ENCODE assay signal across 11 mouse cellular contexts in the genomic region with DNA sequence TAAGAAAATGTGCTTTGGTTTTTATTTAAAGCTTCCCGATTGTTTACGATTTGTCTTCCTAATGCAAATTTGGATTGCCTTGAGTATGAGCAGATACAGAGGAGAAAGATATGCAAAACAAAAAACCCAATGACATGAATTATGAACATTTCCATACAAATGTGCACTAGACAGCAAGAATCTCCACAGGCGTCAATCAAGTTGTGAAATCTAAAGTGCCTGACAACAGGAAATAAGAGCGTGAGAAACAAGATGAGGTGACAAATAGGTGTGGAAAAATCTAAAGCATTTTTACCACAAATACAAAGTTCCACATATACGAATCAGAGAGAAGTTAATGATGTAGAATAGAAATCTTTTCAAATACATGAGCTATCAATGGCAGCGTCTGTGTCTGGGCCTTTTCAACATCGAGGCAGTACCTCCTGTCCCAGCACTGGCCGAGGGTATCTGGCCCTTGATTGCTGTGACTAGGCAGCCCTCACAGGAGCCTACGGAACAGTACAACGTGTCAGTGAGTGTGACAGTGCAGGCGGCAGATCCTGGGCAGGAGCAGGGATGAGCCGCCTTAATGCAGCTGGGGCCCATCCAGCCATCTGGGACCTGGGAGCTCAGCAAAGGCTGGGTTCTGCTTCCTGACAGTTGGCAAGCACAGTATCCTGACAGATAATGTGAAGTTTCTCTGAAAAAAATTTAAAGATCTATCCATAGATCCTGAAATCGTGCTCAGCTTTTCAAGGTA. TPM values are rescaled to one million over a fixed set of nuclear protein-coding genes. Genes with fewer than 3 reads are reported as not detected.
DNase-seq lines count a peak whose midpoint lies in the region; ATAC-seq and TF ChIP-seq lines count a peak whose summit lies in the region.
"Had no signal": no experiment of that assay in that cellular context is flagged by ENCODE, and none has a peak within 500 bp of the region (broad histone marks: within the 10 kb centered on the region; RNA-seq: fewer than 3 reads in every experiment).

No protein-coding gene starts in this region.

- no peak overlapping the region for H3K4me3 ChIP-seq in forebrain, embryonic 14.5 days (ENCODE audit: low read depth, low read length)
- no peak overlapping the region for H3K4me3 ChIP-seq in forebrain, embryonic 12.5 days (replicated peaks)
- H3K4me3 ChIP-seq in embryonic facial prominence, embryonic 11.5 days (ENCODE audit: low read depth, low read length): no peak overlapping the region
- no peak overlapping the region for H3K4me3 ChIP-seq in layer of hippocampus, adult 2 months
- no peak overlapping the region for H3K4me3 ChIP-seq in lung, postnatal 0 days (ENCODE audit: low read depth, low read length)
- no peak overlapping the region for H3K4me3 ChIP-seq in midbrain, embryonic 16.5 days (ENCODE audit: low read depth, low read length)
- H3K4me3 ChIP-seq: kidney, embryonic 15.5 days had no signal

- H3K36me3 ChIP-seq in forebrain, embryonic 14.5 days (ENCODE audit: control insufficient read depth, insufficient read depth, low read length): no peaks in the 10 kb centered on the region
- H3K36me3 ChIP-seq in forebrain, embryonic 12.5 days (replicated peaks): no peaks in the 10 kb centered on the region
- no peaks in the 10 kb centered on the region for H3K36me3 ChIP-seq in embryonic facial prominence, embryonic 11.5 days (replicated peaks; ENCODE audit: control insufficient read depth, insufficient read depth, low read depth, low read length)
- H3K36me3 ChIP-seq in lung, postnatal 0 days (ENCODE audit: insufficient read depth, low read length): no peaks in the 10 kb centered on the region
- no peaks in the 10 kb centered on the region for H3K36me3 ChIP-seq in midbrain, embryonic 16.5 days (ENCODE audit: control insufficient read depth, insufficient read depth, low read length)
- H3K36me3 ChIP-seq: kidney, embryonic 15.5 days had no signal

- peak; percentile 63 for DNase-seq in forebrain, embryonic 14.5 days (ENCODE audit: low spot score)
- no peak for DNase-seq in embryonic facial prominence, embryonic 11.5 days (ENCODE audit: low spot score)
- peak; percentile 75 to 81 for DNase-seq in layer of hippocampus, adult 2 months (ENCODE audit: low spot score in 2 of 2)
- peak; percentile 24 for DNase-seq in retina, embryonic 14.5 days (ENCODE audit: low spot score)
- no peak for DNase-seq in T-cell, adult 2 months (ENCODE audit: low spot score)
- no peak for DNase-seq in lung, postnatal 0 days (ENCODE audit: low spot score)
- DNase-seq: cerebellum, postnatal 36 days had no signal

- no peaks in the 10 kb centered on the region for H3K27me3 ChIP-seq in forebrain, embryonic 14.5 days (replicated peaks; ENCODE audit: control insufficient read depth, insufficient read depth, low read length)
- H3K27me3 ChIP-seq in forebrain, embryonic 12.5 days: no peaks in the 10 kb centered on the region
- H3K27me3 ChIP-seq in embryonic facial prominence, embryonic 11.5 days (ENCODE audit: control insufficient read depth, insufficient read depth, low read length): no peaks in the 10 kb centered on the region
- no peaks in the 10 kb centered on the region for H3K27me3 ChIP-seq in lung, postnatal 0 days (replicated peaks; ENCODE audit: insufficient read depth, low read length)
- H3K27me3 ChIP-seq in midbrain, embryonic 16.5 days (ENCODE audit: control insufficient read depth, insufficient read depth, low read depth, low read length): no peaks in the 10 kb centered on the region
- H3K27me3 ChIP-seq: kidney, embryonic 15.5 days had no signal

- no peak for TF ChIP-seq EP300 in lung, postnatal 0 days (IDR thresholded peaks at IDR 0.05)

- H3K27ac ChIP-seq in forebrain, embryonic 14.5 days (ENCODE audit: low read depth, low read length): peak overlapping the region; percentile 65
- H3K27ac ChIP-seq in forebrain, embryonic 12.5 days: no peak overlapping the region
- H3K27ac ChIP-seq in embryonic facial prominence, embryonic 11.5 days (replicated peaks; ENCODE audit: low read depth, low read length): 0 out of 2 replicates have a peak overlapping the region, but pooled peaks have one; percentile 13
- peak overlapping the region; percentile 90 for H3K27ac ChIP-seq in layer of hippocampus, adult 2 months
- no peak overlapping the region for H3K27ac ChIP-seq in lung, postnatal 0 days (ENCODE audit: low read length)
- H3K27ac ChIP-seq in midbrain, embryonic 16.5 days (ENCODE audit: low read length): no peak overlapping the region
- H3K27ac ChIP-seq: kidney, embryonic 15.5 days had no signal

- peak; percentile 78; the same call in 1 of the 2 replicates for ATAC-seq in forebrain, embryonic 14.5 days
- no peak for ATAC-seq in forebrain, embryonic 12.5 days (ENCODE audit: low FRiP score)
- no peak for ATAC-seq in embryonic facial prominence, embryonic 11.5 days (replicated peaks; ENCODE audit: insufficient number of reproducible peaks, low FRiP score, low TSS enrichment, low read depth)
- no peak for ATAC-seq in lung, postnatal 0 days
- no peak for ATAC-seq in midbrain, embryonic 16.5 days

- no peak overlapping the region for H3K9ac ChIP-seq in forebrain, embryonic 14.5 days (ENCODE audit: low read length)
- no peak overlapping the region for H3K9ac ChIP-seq in forebrain, embryonic 12.5 days
- no peak overlapping the region for H3K9ac ChIP-seq in embryonic facial prominence, embryonic 11.5 days (replicated peaks; ENCODE audit: low read length)
- H3K9ac ChIP-seq in lung, postnatal 0 days (replicated peaks; ENCODE audit: low read depth): no peak overlapping the region
- H3K9ac ChIP-seq in midbrain, embryonic 16.5 days (ENCODE audit: low read depth, low read length): no peak overlapping the region
- H3K9ac ChIP-seq: kidney, embryonic 15.5 days had no signal

- no peaks in the 10 kb centered on the region for H3K9me3 ChIP-seq in forebrain, embryonic 14.5 days (replicated peaks; ENCODE audit: control insufficient read depth, low read length)
- no peaks in the 10 kb centered on the region for H3K9me3 ChIP-seq in forebrain, embryonic 12.5 days
- H3K9me3 ChIP-seq in embryonic facial prominence, embryonic 11.5 days (replicated peaks; ENCODE audit: control insufficient read depth, low read length): no peaks in the 10 kb centered on the region
- H3K9me3 ChIP-seq in lung, postnatal 0 days (ENCODE audit: low read length): no peaks in the 10 kb centered on the region
- no peaks in the 10 kb centered on the region for H3K9me3 ChIP-seq in midbrain, embryonic 16.5 days (replicated peaks; ENCODE audit: control insufficient read depth, low read length, poor library complexity, severe bottlenecking)
- H3K9me3 ChIP-seq: kidney, embryonic 15.5 days had no signal

- 67% methylated on average over 13 of the region's 13 CpGs for WGBS in forebrain, embryonic 14.5 days
- WGBS in forebrain, embryonic 12.5 days: 75% methylated on average over 13 of the region's 13 CpGs
- WGBS in embryonic facial prominence, embryonic 11.5 days: 68% methylated on average over 13 of the region's 13 CpGs
- WGBS in lung, postnatal 0 days: 60% methylated on average over 13 of the region's 13 CpGs
- 63% methylated on average over 13 of the region's 13 CpGs for WGBS in midbrain, embryonic 16.5 days

- peaks cover 7% of the 10 kb centered on the region for H3K4me1 ChIP-seq in forebrain, embryonic 14.5 days (ENCODE audit: control insufficient read depth, insufficient read depth, low read length)
- peaks cover 9% of the 10 kb centered on the region for H3K4me1 ChIP-seq in forebrain, embryonic 12.5 days
- H3K4me1 ChIP-seq in embryonic facial prominence, embryonic 11.5 days (ENCODE audit: control insufficient read depth, insufficient read depth, low read length): 0 out of 2 replicates have a peak, but pooled peaks cover 2% of the 10 kb centered on the region
- no peaks in the 10 kb centered on the region for H3K4me1 ChIP-seq in lung, postnatal 0 days (ENCODE audit: insufficient read depth, low read depth, low read length)
- H3K4me1 ChIP-seq in midbrain, embryonic 16.5 days (ENCODE audit: control insufficient read depth, insufficient read depth, low read length): peaks cover 4% of the 10 kb centered on the region; the same call in 1 of the 2 replicates
- H3K4me1 ChIP-seq: kidney, embryonic 15.5 days had no signal

- TF ChIP-seq CTCF in layer of hippocampus, adult 2 months (conservative IDR thresholded peaks at IDR 0.05): no peak
- no peak for TF ChIP-seq CTCF in lung, postnatal 0 days (IDR thresholded peaks at IDR 0.05)

- no peak overlapping the region for H3K4me2 ChIP-seq in forebrain, embryonic 14.5 days (ENCODE audit: low read length)
- H3K4me2 ChIP-seq in forebrain, embryonic 12.5 days: no peak overlapping the region
- no peak overlapping the region for H3K4me2 ChIP-seq in embryonic facial prominence, embryonic 11.5 days (ENCODE audit: low read depth, low read length)
- no peak overlapping the region for H3K4me2 ChIP-seq in lung, postnatal 0 days (replicated peaks; ENCODE audit: low read depth, low read length)
- no peak overlapping the region for H3K4me2 ChIP-seq in midbrain, embryonic 16.5 days (ENCODE audit: low read length)
- H3K4me2 ChIP-seq: kidney, embryonic 15.5 days had no signal

RNA-seq across cellular contexts. Expression of gene Cir1, which starts 34.0 kb away (rescaled TPM):
- polyA plus RNA-seq in forebrain, embryonic 14.5 days (2014; fragmentation: Nextera tagmentation; extraction: Ambion mirVana): 23.4 and 25.9 TPM in 2 replicates
- polyA plus RNA-seq in forebrain, embryonic 12.5 days (2016; fragmentation: Nextera tagmentation; extraction: Ambion mirVana): 24.0 and 26.1 TPM in 2 replicates
- 26.8 and 28.1 TPM in 2 replicates for polyA plus RNA-seq in embryonic facial prominence, embryonic 11.5 days (2014; fragmentation: Nextera tagmentation; extraction: Ambion mirVana)
- total RNA-seq in layer of hippocampus, adult 2 months (2021): 10 to 100 TPM; 31.6 to 32.6 TPM
- 38.9 and 39.3 TPM in 2 replicates for polyA plus RNA-seq in lung, postnatal 0 days (2015; fragmentation: Nextera tagmentation; extraction: Ambion mirVana)
- polyA plus RNA-seq in midbrain, embryonic 16.5 days (2015; fragmentation: Nextera tagmentation; extraction: Ambion mirVana): 25.5 and 26.6 TPM in 2 replicates

RNA-seq across cellular contexts. Expression of gene Scrn3, which starts 34.1 kb away (rescaled TPM):
- polyA plus RNA-seq in forebrain, embryonic 14.5 days (2014; fragmentation: Nextera tagmentation; extraction: Ambion mirVana): 6.2 and 7.2 TPM in 2 replicates
- 10.9 and 12.7 TPM in 2 replicates for polyA plus RNA-seq in forebrain, embryonic 12.5 days (2016; fragmentation: Nextera tagmentation; extraction: Ambion mirVana)
- polyA plus RNA-seq in embryonic facial prominence, embryonic 11.5 days (2014; fragmentation: Nextera tagmentation; extraction: Ambion mirVana): 14.5 and 14.7 TPM in 2 replicates
- 10 to 100 TPM; 19.3 to 22.3 TPM for total RNA-seq in layer of hippocampus, adult 2 months (2021)
- 10.9 and 12.8 TPM in 2 replicates for polyA plus RNA-seq in lung, postnatal 0 days (2015; fragmentation: Nextera tagmentation; extraction: Ambion mirVana)
- 6.7 and 8.1 TPM in 2 replicates for polyA plus RNA-seq in midbrain, embryonic 16.5 days (2015; fragmentation: Nextera tagmentation; extraction: Ambion mirVana)

RNA-seq across cellular contexts. Expression of gene Gpr155, which starts 39.9 kb away (rescaled TPM):
- polyA plus RNA-seq in forebrain, embryonic 14.5 days (2014; fragmentation: Nextera tagmentation; extraction: Ambion mirVana): 9.1 and 9.4 TPM in 2 replicates
- 7.3 and 8.0 TPM in 2 replicates for polyA plus RNA-seq in forebrain, embryonic 12.5 days (2016; fragmentation: Nextera tagmentation; extraction: Ambion mirVana)
- 5.9 and 7.4 TPM in 2 replicates for polyA plus RNA-seq in embryonic facial prominence, embryonic 11.5 days (2014; fragmentation: Nextera tagmentation; extraction: Ambion mirVana)
- 10 to 100 TPM; 58.1 to 65.6 TPM for total RNA-seq in layer of hippocampus, adult 2 months (2021)
- 6.3 and 8.1 TPM in 2 replicates for polyA plus RNA-seq in lung, postnatal 0 days (2015; fragmentation: Nextera tagmentation; extraction: Ambion mirVana)
- 13.7 and 15.0 TPM in 2 replicates for polyA plus RNA-seq in midbrain, embryonic 16.5 days (2015; fragmentation: Nextera tagmentation; extraction: Ambion mirVana)
- total RNA-seq: granulocyte monocyte progenitor cell, adult 5-6 weeks had no signal

Comparison
In these comparisons a context has a peak if more than half of its experiments do, and no peak if none do; other contexts are left out.
1. H3K27ac ChIP-seq: peak in forebrain, embryonic 14.5 days (single experiment), embryonic facial prominence, embryonic 11.5 days (single experiment) and layer of hippocampus, adult 2 months (single experiment); none in forebrain, embryonic 12.5 days (single experiment), lung, postnatal 0 days (single experiment) and midbrain, embryonic 16.5 days (single experiment).
2. DNase-seq: peak in forebrain, embryonic 14.5 days (single experiment), layer of hippocampus, adult 2 months (2 of 2) and retina, embryonic 14.5 days (single experiment); none in embryonic facial prominence, embryonic 11.5 days (single experiment), T-cell, adult 2 months (single experiment) and lung, postnatal 0 days (single experiment).